ENCODE assay signal across 8 mouse cellular contexts in the genomic region with DNA sequence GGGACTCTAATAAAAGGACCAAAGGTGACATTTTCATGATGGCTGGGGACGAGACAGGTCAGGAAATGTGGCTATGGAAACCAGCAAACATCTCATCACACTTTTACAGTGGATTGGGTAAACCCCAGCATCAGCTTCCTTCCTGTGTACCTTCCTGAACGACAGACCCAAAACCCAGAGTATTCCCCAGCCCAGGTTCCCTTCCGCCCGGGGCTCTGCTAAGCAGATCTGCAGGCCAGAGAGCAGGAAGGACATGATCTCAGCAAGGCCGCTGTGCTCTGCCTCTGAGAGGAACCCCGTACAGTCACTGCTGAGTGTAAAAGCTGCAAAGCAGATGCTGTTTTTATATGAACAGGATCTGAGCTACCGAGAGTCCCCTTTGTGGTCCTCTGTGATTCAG. TPM values are rescaled to one million over a fixed set of nuclear protein-coding genes. Genes with fewer than 3 reads are reported as not detected.
DNase-seq lines count a peak whose midpoint lies in the region; ATAC-seq and TF ChIP-seq lines count a peak whose summit lies in the region.

No protein-coding gene starts in this region.

- no peak for TF ChIP-seq CTCF in hindbrain, postnatal 0 days (IDR thresholded peaks at IDR 0.05; ENCODE audit: low read depth)

- H3K36me3 ChIP-seq in hindbrain, postnatal 0 days (ENCODE audit: insufficient read depth, low read length): no peaks in the 10 kb centered on the region
- H3K36me3 ChIP-seq in hindbrain, embryonic 12.5 days: no peaks in the 10 kb centered on the region
- no peaks in the 10 kb centered on the region for H3K36me3 ChIP-seq in heart, embryonic 15.5 days
- H3K36me3 ChIP-seq in limb, embryonic 14.5 days (ENCODE audit: control insufficient read depth, insufficient read depth, low read length): no peaks in the 10 kb centered on the region
- no peaks in the 10 kb centered on the region for H3K36me3 ChIP-seq in hindbrain, embryonic 14.5 days (replicated peaks; ENCODE audit: control insufficient read depth, insufficient read depth)

- no peaks in the 10 kb centered on the region for H3K4me1 ChIP-seq in hindbrain, postnatal 0 days (ENCODE audit: insufficient read depth, low read length)
- no peaks in the 10 kb centered on the region for H3K4me1 ChIP-seq in hindbrain, embryonic 12.5 days
- H3K4me1 ChIP-seq in heart, embryonic 15.5 days (replicated peaks): peaks cover 35% of the 10 kb centered on the region
- peaks cover 5% of the 10 kb centered on the region; the same call in 1 of the 2 replicates for H3K4me1 ChIP-seq in limb, embryonic 14.5 days (ENCODE audit: control insufficient read depth, insufficient read depth, low read length)
- no peaks in the 10 kb centered on the region for H3K4me1 ChIP-seq in hindbrain, embryonic 14.5 days (replicated peaks; ENCODE audit: control insufficient read depth, insufficient read depth, low read length)

- DNase-seq in hindbrain, postnatal 0 days (ENCODE audit: low spot score): no peak
- DNase-seq in limb, embryonic 14.5 days (ENCODE audit: low spot score): peak; percentile 27
- no peak for DNase-seq in hindbrain, embryonic 14.5 days (ENCODE audit: low spot score)
- DNase-seq in left cerebral cortex, postnatal 14 days (ENCODE audit: low spot score in 2 of 2): no peak
- DNase-seq in cerebellum, adult 8-10 months: no peak

- intact Hi-C loops in left cerebral cortex, postnatal 14 days (cut with DNase I): no loop called here

- whole genome bisulfite sequencing in hindbrain, postnatal 0 days: 72% methylated on average over 7 of the region's 7 CpGs
- WGBS in hindbrain, embryonic 12.5 days: 64% methylated on average over 7 of the region's 7 CpGs
- 33% methylated on average over 7 of the region's 7 CpGs for WGBS in heart, embryonic 15.5 days
- 30% methylated on average over 7 of the region's 7 CpGs for WGBS in limb, embryonic 14.5 days
- WGBS in hindbrain, embryonic 14.5 days: 74% methylated on average over 7 of the region's 7 CpGs

- no peak for ATAC-seq in hindbrain, postnatal 0 days
- ATAC-seq in hindbrain, embryonic 12.5 days (ENCODE audit: low FRiP score): no peak
- ATAC-seq in heart, embryonic 15.5 days (replicated peaks; ENCODE audit: insufficient number of reproducible peaks, insufficient read depth, low FRiP score, low read depth): peak; percentile 58; the same call in 1 of the 2 replicates
- ATAC-seq in limb, embryonic 14.5 days (ENCODE audit: low FRiP score, low read depth): peak; percentile 26; the same call in 1 of the 2 replicates
- ATAC-seq in neutrophil, adult 5-6 weeks (ENCODE audit: extremely low read depth, insufficient number of reproducible peaks, low FRiP score, poor library complexity, severe bottlenecking): peak; percentile 80
- ATAC-seq in hindbrain, embryonic 14.5 days (ENCODE audit: low FRiP score): no peak

- no peaks in the 10 kb centered on the region for H3K27me3 ChIP-seq in hindbrain, postnatal 0 days (ENCODE audit: insufficient read depth, low read length)
- no peaks in the 10 kb centered on the region for H3K27me3 ChIP-seq in hindbrain, embryonic 12.5 days
- no peaks in the 10 kb centered on the region for H3K27me3 ChIP-seq in heart, embryonic 15.5 days
- no peaks in the 10 kb centered on the region for H3K27me3 ChIP-seq in limb, embryonic 14.5 days (ENCODE audit: control insufficient read depth, insufficient read depth, low read length)
- H3K27me3 ChIP-seq in hindbrain, embryonic 14.5 days (ENCODE audit: control insufficient read depth, insufficient read depth, low read length): no peaks in the 10 kb centered on the region

- no peak overlapping the region for H3K9ac ChIP-seq in hindbrain, postnatal 0 days (replicated peaks; ENCODE audit: low read length)
- H3K9ac ChIP-seq in hindbrain, embryonic 12.5 days: no peak overlapping the region
- no peak overlapping the region for H3K9ac ChIP-seq in heart, embryonic 15.5 days
- H3K9ac ChIP-seq in limb, embryonic 14.5 days (ENCODE audit: low read depth, low read length, severe bottlenecking): no peak overlapping the region
- no peak overlapping the region for H3K9ac ChIP-seq in hindbrain, embryonic 14.5 days

- no peaks in the 10 kb centered on the region for H3K9me3 ChIP-seq in hindbrain, postnatal 0 days (ENCODE audit: low read length)
- H3K9me3 ChIP-seq in hindbrain, embryonic 12.5 days (replicated peaks): no peaks in the 10 kb centered on the region
- H3K9me3 ChIP-seq in heart, embryonic 15.5 days (replicated peaks): no peaks in the 10 kb centered on the region
- H3K9me3 ChIP-seq in limb, embryonic 14.5 days (ENCODE audit: control insufficient read depth, low read length): no peaks in the 10 kb centered on the region
- no peaks in the 10 kb centered on the region for H3K9me3 ChIP-seq in hindbrain, embryonic 14.5 days (ENCODE audit: control insufficient read depth, low read length)

- no peak overlapping the region for H3K4me3 ChIP-seq in hindbrain, postnatal 0 days (ENCODE audit: low read length)
- H3K4me3 ChIP-seq in hindbrain, embryonic 12.5 days: no peak overlapping the region
- H3K4me3 ChIP-seq in heart, embryonic 15.5 days: no peak overlapping the region
- H3K4me3 ChIP-seq in limb, embryonic 14.5 days (replicated peaks; ENCODE audit: low read length): no peak overlapping the region
- H3K4me3 ChIP-seq in hindbrain, embryonic 14.5 days (replicated peaks; ENCODE audit: low read length): no peak overlapping the region

- peak overlapping the region; percentile 32; the same call in 1 of the 2 replicates for H3K27ac ChIP-seq in hindbrain, postnatal 0 days
- no peak overlapping the region for H3K27ac ChIP-seq in hindbrain, embryonic 12.5 days
- H3K27ac ChIP-seq in heart, embryonic 15.5 days: peak overlapping the region; percentile 66
- H3K27ac ChIP-seq in limb, embryonic 14.5 days (replicated peaks; ENCODE audit: low read depth, low read length): 0 out of 2 replicates have a peak overlapping the region, but pooled peaks have one; percentile 43
- H3K27ac ChIP-seq in hindbrain, embryonic 14.5 days: no peak overlapping the region

- TF ChIP-seq POLR2A in limb, embryonic 14.5 days (IDR thresholded peaks at IDR 0.05; ENCODE audit: borderline replicate concordance, extremely low read depth, insufficient read depth, insufficient read length): no peak

- H3K4me2 ChIP-seq in hindbrain, postnatal 0 days (ENCODE audit: low read depth, low read length): no peak overlapping the region
- H3K4me2 ChIP-seq in hindbrain, embryonic 12.5 days (replicated peaks): no peak overlapping the region
- no peak overlapping the region for H3K4me2 ChIP-seq in heart, embryonic 15.5 days
- H3K4me2 ChIP-seq in limb, embryonic 14.5 days (replicated peaks; ENCODE audit: low read depth, low read length, severe bottlenecking): no peak overlapping the region
- no peak overlapping the region for H3K4me2 ChIP-seq in hindbrain, embryonic 14.5 days (replicated peaks)

RNA-seq across cellular contexts. Expression of a gene that starts 49.9 kb away (rescaled TPM):
- total RNA-seq in hindbrain, postnatal 0 days (2014; rRNA removed): 2.4 and 2.5 TPM in 2 replicates
- 3.3 and 3.5 TPM in 2 replicates for polyA plus RNA-seq in hindbrain, postnatal 0 days (2015; fragmentation: Nextera tagmentation; extraction: Ambion mirVana)
- 2.8 and 3.5 TPM in 2 replicates for polyA plus RNA-seq in hindbrain, embryonic 12.5 days (2016; fragmentation: Nextera tagmentation; extraction: Ambion mirVana)
- polyA plus RNA-seq in heart, embryonic 15.5 days (2015; fragmentation: Nextera tagmentation; extraction: Ambion mirVana): 9.9 and 10.7 TPM in 2 replicates
- 5.1 and 5.2 TPM in 2 replicates for polyA plus RNA-seq in limb, embryonic 14.5 days (2012; rRNA removed)
- polyA plus RNA-seq in limb, embryonic 14.5 days (2014; fragmentation: Nextera tagmentation; extraction: Ambion mirVana): 3.1 and 4.3 TPM in 2 replicates
- total RNA-seq in neutrophil, adult 5-6 weeks (2017): 15.9 and 20.9 TPM in 2 replicates
- 4.3 and 4.5 TPM in 2 replicates for polyA plus RNA-seq in hindbrain, embryonic 14.5 days (2014; fragmentation: Nextera tagmentation; extraction: Ambion mirVana)
- 1 to 10 TPM; 9.1 to 9.8 TPM for total RNA-seq in left cerebral cortex, postnatal 14 days (2021)

Comparison
In these comparisons a context has a peak if more than half of its experiments do, and no peak if none do; other contexts are left out.
1. H3K27ac ChIP-seq: peak in hindbrain, postnatal 0 days (single experiment), heart, embryonic 15.5 days (single experiment) and limb, embryonic 14.5 days (single experiment); none in hindbrain, embryonic 12.5 days (single experiment) and hindbrain, embryonic 14.5 days (single experiment).
2. ATAC-seq: peak in heart, embryonic 15.5 days (single experiment), limb, embryonic 14.5 days (single experiment) and neutrophil, adult 5-6 weeks (single experiment); none in hindbrain, postnatal 0 days (single experiment), hindbrain, embryonic 12.5 days (single experiment) and hindbrain, embryonic 14.5 days (single experiment).